Mouse (Mus musculus) skeletal muscle tissue, adult 2 months (tissue): ENCODE data around the gene Arid2.
"Not testable (repeated sequence)": the region's sequence is repeated elsewhere in the genome, so short reads cannot be mapped to it uniquely, and the experiment has no call there.

Source experiments
- DNase-seq: peaks from one replicate; pipeline ENCODE4 v3.0.0-alpha.2; 2012; ENCODE audit warnings: low read depth, low spot score

The Arid2 gene

GRCm38 (mm10) chr15:96287369-96287975 lies at the start of gene Arid2:
Arid2 (plus strand) TSS chr15:96287518.
- DNase-seq, result no peak

GRCm38 (mm10) chr15:96238071-96238470 lies 49.2 kb upstream of the Arid2 start:
- no peak for DNase-seq

- DNase-seq, result no peak
These were observed 43.1 kb upstream of the Arid2 start for GRCm38 (mm10) chr15:96244171-96244570.

- DNase-seq, result not testable (repeated sequence)
These were observed 42.6 kb upstream of the Arid2 start for GRCm38 (mm10) chr15:96244715-96245114.

DNA sequence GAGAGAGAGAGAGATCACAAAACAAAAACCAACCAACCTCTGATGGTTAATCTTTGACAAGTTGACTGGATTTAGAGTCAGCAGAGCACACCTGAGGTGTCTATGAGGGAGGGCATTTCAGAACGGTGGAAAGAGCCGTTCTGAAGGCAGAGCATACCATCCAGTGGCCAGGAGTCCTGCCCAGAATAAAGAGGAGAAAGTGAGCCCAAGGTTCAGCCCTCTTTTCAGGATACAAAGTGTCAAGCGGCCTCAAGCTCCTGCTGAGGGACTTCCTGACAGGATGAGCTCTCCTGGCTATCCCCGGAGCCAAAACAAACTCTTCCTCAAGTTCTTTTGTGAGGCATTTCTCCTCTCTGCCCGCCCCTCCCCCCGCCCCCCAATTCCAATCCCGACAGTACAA lies 33.5 kb upstream of the Arid2 start:
- no peak for DNase-seq

- DNase-seq, result no peak
These were observed 33.0 kb upstream of the Arid2 start for GRCm38 (mm10) chr15:96254356-96254755.

GRCm38 (mm10) chr15:96257781-96258180 lies 29.5 kb upstream of the Arid2 start:
- DNase-seq, result no peak

GRCm38 (mm10) chr15:96264614-96265013 lies 22.7 kb upstream of the Arid2 start:
- no peak for DNase-seq

GRCm38 (mm10) chr15:96267933-96268332 lies 19.4 kb upstream of the Arid2 start:
- no peak for DNase-seq

DNA sequence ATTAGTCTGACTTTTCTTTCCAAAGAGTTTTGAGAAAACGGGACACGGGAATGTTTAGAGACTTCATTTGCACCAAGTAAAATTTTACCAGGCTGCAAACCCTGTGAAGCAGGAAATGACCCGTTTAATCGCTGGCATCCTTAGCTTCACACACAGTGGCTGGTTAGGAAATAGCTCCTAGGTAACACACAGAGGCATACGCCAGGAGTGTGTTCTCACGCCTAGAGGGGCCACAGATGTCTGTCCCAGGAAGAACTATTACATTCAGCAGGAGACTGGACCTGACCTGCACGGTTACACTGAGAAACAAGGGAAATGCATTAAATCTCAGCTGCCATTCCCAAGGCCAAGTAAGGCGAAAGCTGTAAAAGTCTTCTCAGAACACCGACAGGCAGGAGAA lies 18.7 kb upstream of the Arid2 start:
- no peak for DNase-seq

GRCm38 (mm10) chr15:96269402-96269801 lies 17.9 kb upstream of the Arid2 start:
- no peak for DNase-seq

GRCm38 (mm10) chr15:96270272-96270880 lies 16.9 kb upstream of the Arid2 start:
- DNase-seq, result no peak

GRCm38 (mm10) chr15:96272356-96272755 lies 15.0 kb upstream of the Arid2 start:
- DNase-seq, result no peak

- no peak for DNase-seq
These were observed 13.0 kb upstream of the Arid2 start for GRCm38 (mm10) chr15:96274341-96274740.

DNA sequence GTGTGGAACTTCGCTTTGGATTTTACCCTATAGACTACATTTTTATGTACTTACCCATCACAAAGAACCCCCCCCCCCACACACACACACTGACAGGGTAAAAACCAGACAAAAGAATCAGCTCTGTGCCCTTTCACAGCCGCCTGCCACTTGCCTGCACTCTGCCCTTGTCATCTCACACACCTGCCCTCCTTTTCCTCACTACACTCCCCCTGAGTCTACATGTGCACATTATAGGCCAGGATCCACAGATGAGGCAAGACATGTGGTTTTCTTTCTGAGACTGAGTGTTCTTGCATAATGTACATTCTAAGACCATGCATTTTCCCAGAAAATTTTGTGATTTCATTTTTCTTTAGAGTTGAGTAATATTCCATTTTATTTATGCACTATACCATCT lies 12.1 kb upstream of the Arid2 start:
- DNase-seq, result no peak

GRCm38 (mm10) chr15:96275810-96276493 lies 11.4 kb upstream of the Arid2 start:
- no peak for DNase-seq

DNA sequence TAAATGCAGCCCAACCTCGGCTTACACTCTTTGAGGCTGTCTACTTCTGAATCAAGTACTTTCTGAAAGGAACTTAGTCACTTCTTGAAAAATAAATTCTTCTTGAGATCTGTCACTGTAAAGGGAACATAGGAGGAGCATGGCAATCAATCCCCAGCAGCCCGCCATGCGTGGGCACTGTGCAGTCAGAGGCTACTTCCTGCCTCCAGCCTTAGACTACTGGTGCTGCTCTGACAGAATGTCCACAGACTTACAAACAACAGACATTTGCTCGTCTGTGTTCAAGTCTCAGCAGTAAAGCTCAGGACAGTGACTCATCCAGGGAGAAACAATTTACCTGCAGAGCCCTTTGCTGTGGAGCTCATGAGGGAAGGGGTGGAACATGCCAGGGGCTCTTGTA lies 10.3 kb upstream of the Arid2 start:
- no peak for DNase-seq

DNA sequence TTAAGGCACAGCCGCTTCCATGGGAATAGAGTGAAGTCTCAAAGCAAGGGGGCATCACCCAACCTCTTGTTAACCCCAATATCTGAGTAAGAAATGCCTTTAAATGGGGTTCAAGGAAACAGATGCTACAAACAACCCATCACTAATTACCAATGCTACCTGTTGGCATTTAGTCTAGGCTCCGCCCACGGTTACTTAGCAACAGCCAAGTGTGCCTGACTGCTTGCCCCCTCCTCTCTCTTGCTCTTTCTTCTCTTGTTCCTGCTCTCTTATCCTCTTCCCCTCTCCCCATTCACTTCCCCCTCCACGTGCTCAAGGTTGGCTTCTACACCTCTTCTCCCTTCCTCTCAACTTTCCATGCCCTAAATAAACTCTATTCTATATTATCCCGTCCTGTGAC lies 6.1 kb upstream of the Arid2 start:
- DNase-seq, result no peak

DNA sequence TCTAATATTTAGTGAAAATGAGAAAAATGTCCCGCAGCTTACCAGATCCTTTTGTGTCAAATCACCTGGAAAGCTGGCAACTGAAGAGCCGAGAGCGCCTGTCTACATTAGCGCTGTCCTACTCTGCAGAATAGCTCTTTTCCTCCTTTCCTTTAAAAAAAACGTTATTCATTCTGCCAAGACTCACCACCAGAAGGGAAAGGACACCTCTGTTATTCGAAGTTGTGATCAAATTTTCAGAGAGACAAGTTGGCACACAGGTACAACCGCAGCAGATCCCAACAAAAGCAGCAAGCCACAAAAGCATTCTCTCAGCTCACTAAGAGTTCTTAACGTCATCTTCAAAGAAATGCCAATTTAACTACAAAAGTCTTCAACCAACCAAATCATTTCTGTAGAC lies 4.2 kb upstream of the Arid2 start:
- DNase-seq, result no peak

- DNase-seq, result no peak
These were observed 3.3 kb upstream of the Arid2 start for GRCm38 (mm10) chr15:96283920-96284431.

DNA sequence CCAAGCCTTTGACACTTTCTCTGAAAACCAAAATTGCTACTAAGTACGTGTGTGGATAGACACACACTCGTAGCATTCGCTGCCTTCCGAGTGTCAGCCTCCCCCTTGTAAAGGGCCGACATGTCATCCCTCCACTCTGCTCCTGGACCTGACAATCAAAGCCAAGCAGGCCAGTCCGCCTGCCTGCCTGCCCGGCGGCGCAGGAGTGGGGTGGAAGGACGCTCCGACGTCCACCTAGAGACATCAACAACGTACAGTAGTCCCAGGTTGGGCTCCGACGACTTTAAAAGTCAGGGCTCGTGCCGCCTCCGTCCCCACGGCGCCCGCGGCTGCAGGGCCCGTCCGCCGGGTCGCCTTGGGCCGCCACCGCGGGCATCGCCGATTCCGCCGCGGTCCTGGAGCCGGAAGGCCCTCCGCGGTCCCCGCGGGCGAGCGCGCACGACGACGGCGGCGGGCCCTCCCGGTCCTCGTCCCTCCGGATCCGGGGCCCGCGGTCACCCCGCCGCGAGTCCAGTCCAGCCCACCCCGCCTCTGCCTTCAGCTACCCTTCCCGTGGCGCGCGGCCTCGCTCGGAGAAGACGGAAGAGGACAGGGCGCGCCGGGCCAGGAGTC lies 2.5 kb upstream of the Arid2 start:
- DNase-seq, result no peak

GRCm38 (mm10) chr15:96285323-96286014 lies 1.8 kb upstream of the Arid2 start:
- DNase-seq, result peak; percentile 94
